22 mouse cellular contexts compared by ENCODE assay signal in the genomic region with DNA sequence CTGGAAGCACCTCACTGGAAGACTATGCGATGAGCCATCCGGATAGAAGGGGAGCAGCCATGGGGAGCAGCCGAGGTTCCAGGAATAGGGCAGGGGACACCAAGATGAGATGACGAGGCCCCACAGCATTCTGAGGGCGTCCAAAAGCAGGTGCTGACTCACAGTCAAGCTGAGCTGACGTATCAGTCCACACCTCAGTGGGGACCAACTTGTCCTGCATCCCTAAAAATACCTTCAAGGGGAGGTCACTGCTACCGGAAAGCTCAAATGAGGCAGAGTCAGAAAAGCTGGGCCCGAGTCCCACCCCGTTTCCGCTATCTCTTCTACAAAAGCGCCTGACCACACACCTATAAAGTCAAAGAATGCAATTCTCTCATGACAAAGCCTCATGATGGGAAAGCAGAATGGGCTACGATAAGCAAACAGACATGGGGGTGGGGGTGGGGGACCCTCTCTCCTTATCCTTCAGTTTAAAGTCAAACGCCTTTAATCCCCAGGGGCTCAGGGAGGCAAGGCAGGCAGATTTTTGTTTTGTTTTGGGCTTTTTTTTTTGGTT. TPM values are rescaled to one million over a fixed set of nuclear protein-coding genes. Genes with fewer than 3 reads are reported as not detected.
A peak's percentile ranks its signal among the peaks of the same experiment; 100 is the strongest.
DNase-seq lines count a peak whose midpoint lies in the region; ATAC-seq and TF ChIP-seq lines count a peak whose summit lies in the region.
"Had no signal": no experiment of that assay in that cellular context is flagged by ENCODE, and none has a peak within 500 bp of the region (broad histone marks: within the 10 kb centered on the region; RNA-seq: fewer than 3 reads in every experiment).

No protein-coding gene starts in this region.

- H3K36me3 ChIP-seq in liver, embryonic 12.5 days = peaks cover 17% of the 10 kb centered on the region
- peaks cover 62% of the 10 kb centered on the region for H3K36me3 ChIP-seq in G1E (replicated peaks)
- no peaks in the 10 kb centered on the region for H3K36me3 ChIP-seq in heart, embryonic 15.5 days
- H3K36me3 ChIP-seq in intestine, embryonic 15.5 days = no peaks in the 10 kb centered on the region
- H3K36me3 ChIP-seq: forebrain, embryonic 15.5 days had no signal

- intact Hi-C loops in heart, postnatal 10 days (cut with DNase I) = no loop called here

- WGBS in liver, embryonic 12.5 days (ENCODE audit: insufficient replicate concordance) = 52% methylated on average over 13 of the region's 13 CpGs
- WGBS in heart, embryonic 15.5 days = 40% methylated on average over 13 of the region's 13 CpGs
- WGBS in intestine, embryonic 15.5 days = 86% methylated on average over 13 of the region's 13 CpGs

- H3K9ac ChIP-seq in liver, embryonic 12.5 days = no peak overlapping the region
- H3K9ac ChIP-seq in heart, embryonic 15.5 days = no peak overlapping the region
- no peak overlapping the region for H3K9ac ChIP-seq in intestine, embryonic 15.5 days
- H3K9ac ChIP-seq: embryonic facial prominence, embryonic 13.5 days; forebrain, embryonic 15.5 days; hindbrain, embryonic 13.5 days had no signal

- peaks cover 76% of the 10 kb centered on the region for H3K4me1 ChIP-seq in liver, embryonic 12.5 days
- H3K4me1 ChIP-seq in G1E (ENCODE audit: insufficient read depth, low read depth, low read length) = peaks cover 78% of the 10 kb centered on the region
- H3K4me1 ChIP-seq in heart, embryonic 15.5 days (replicated peaks) = peaks cover 34% of the 10 kb centered on the region
- H3K4me1 ChIP-seq in intestine, embryonic 15.5 days (replicated peaks) = peaks cover 5% of the 10 kb centered on the region; the same call in 1 of the 2 replicates

- H3K4me3 ChIP-seq in liver, embryonic 12.5 days = no peak overlapping the region
- peak overlapping the region; percentile 58; the same call in 1 of the 2 replicates for H3K4me3 ChIP-seq in G1E (ENCODE audit: low read depth, low read length)
- no peak overlapping the region for H3K4me3 ChIP-seq in heart, embryonic 15.5 days
- no peak overlapping the region for H3K4me3 ChIP-seq in intestine, embryonic 15.5 days (replicated peaks)
- H3K4me3 ChIP-seq: embryonic facial prominence, embryonic 13.5 days; forebrain, embryonic 15.5 days; hindbrain, embryonic 13.5 days; myocyte had no signal

- H3K4me2 ChIP-seq in liver, embryonic 12.5 days = no peak overlapping the region
- H3K4me2 ChIP-seq in heart, embryonic 15.5 days = no peak overlapping the region; the same call in 1 of the 2 replicates
- H3K4me2 ChIP-seq in intestine, embryonic 15.5 days (replicated peaks) = no peak overlapping the region
- H3K4me2 ChIP-seq: embryonic facial prominence, embryonic 13.5 days; forebrain, embryonic 15.5 days; hindbrain, embryonic 13.5 days had no signal

- H3K27ac ChIP-seq in liver, embryonic 12.5 days = no peak overlapping the region
- H3K27ac ChIP-seq in heart, embryonic 15.5 days = peak overlapping the region; percentile 48; the same call in 1 of the 2 replicates
- H3K27ac ChIP-seq in intestine, embryonic 15.5 days = no peak overlapping the region
- H3K27ac ChIP-seq: embryonic facial prominence, embryonic 13.5 days; forebrain, embryonic 15.5 days; hindbrain, embryonic 13.5 days had no signal

- peak; percentile 91 for DNase-seq in heart, adult 11 months
- DNase-seq in heart, postnatal 10 days = no peak
- no peak for DNase-seq in liver
- DNase-seq in G1E (ENCODE audit: low spot score) = no peak
- no peak for DNase-seq in urinary bladder, adult 2 months (ENCODE audit: low spot score)
- DNase-seq: adrenal gland, postnatal 25 days; cerebellum, adult 11-12 months; cerebellum, postnatal 14 days; kidney, postnatal 10 days; layer of hippocampus, postnatal 36 days; lung, adult 18-20 months; lung, postnatal 14 days; midbrain, embryonic 14.5 days; thymus, postnatal 4 days had no signal

- TF ChIP-seq CTCF in G1E (IDR thresholded peaks at IDR 0.05; ENCODE audit: low read depth, low read length) = no peak

- H3K9me3 ChIP-seq in liver, embryonic 12.5 days (replicated peaks) = no peaks in the 10 kb centered on the region
- no peaks in the 10 kb centered on the region for H3K9me3 ChIP-seq in G1E (replicated peaks)
- H3K9me3 ChIP-seq in heart, embryonic 15.5 days (replicated peaks) = no peaks in the 10 kb centered on the region
- no peaks in the 10 kb centered on the region for H3K9me3 ChIP-seq in intestine, embryonic 15.5 days
- H3K9me3 ChIP-seq: embryonic facial prominence, embryonic 13.5 days; forebrain, embryonic 15.5 days; hindbrain, embryonic 13.5 days had no signal

- H3K27me3 ChIP-seq in liver, embryonic 12.5 days (replicated peaks) = no peaks in the 10 kb centered on the region
- no peaks in the 10 kb centered on the region for H3K27me3 ChIP-seq in G1E (ENCODE audit: insufficient read depth, low read length)
- no peaks in the 10 kb centered on the region for H3K27me3 ChIP-seq in heart, embryonic 15.5 days
- no peaks in the 10 kb centered on the region for H3K27me3 ChIP-seq in intestine, embryonic 15.5 days (replicated peaks)
- H3K27me3 ChIP-seq: embryonic facial prominence, embryonic 13.5 days; forebrain, embryonic 15.5 days; hindbrain, embryonic 13.5 days; Patski had no signal

- ATAC-seq in liver, embryonic 12.5 days = 0 out of 2 replicates have a peak, but pooled peaks have one; percentile 15
- no peak for ATAC-seq in G1E (ENCODE audit: extremely low read depth, insufficient number of reproducible peaks, low FRiP score, poor library complexity, severe bottlenecking)
- ATAC-seq in heart, embryonic 15.5 days (replicated peaks; ENCODE audit: insufficient number of reproducible peaks, insufficient read depth, low FRiP score, low read depth) = 0 out of 2 replicates have a peak, but pooled peaks have one; percentile 18
- ATAC-seq in intestine, embryonic 15.5 days = no peak
- ATAC-seq: forebrain, embryonic 15.5 days; Patski had no signal

RNA-seq across cellular contexts. Expression of a gene that starts 5.9 kb away (rescaled TPM):
- total RNA-seq in heart, postnatal 10 days (2021) = 10 to 100 TPM; 55.1 to 56.9 TPM
- polyA plus RNA-seq in liver, embryonic 12.5 days (2016; fragmentation: Nextera tagmentation; extraction: Ambion mirVana) = 102 and 103 TPM in 2 replicates
- total RNA-seq in G1E (2014; fragmentation: Nextera tagmentation) (465 and 522 TPM in 2 replicates), G1E (2017) (182 and 249 TPM in 2 replicates)
- 555 and 575 TPM in 2 replicates for polyA plus RNA-seq in G1E (2012)
- 42.3 and 57.7 TPM in 2 replicates for polyA plus RNA-seq in heart, embryonic 15.5 days (2015; fragmentation: Nextera tagmentation; extraction: Ambion mirVana)
- 49.5 and 52.3 TPM in 2 replicates for polyA plus RNA-seq in intestine, embryonic 15.5 days (2015; fragmentation: Nextera tagmentation; extraction: Ambion mirVana)
- polyA plus RNA-seq in urinary bladder, adult 2 months (2012; rRNA removed) = 12.0 and 19.0 TPM in 2 replicates

RNA-seq across cellular contexts. Expression of a gene that starts 28.9 kb away (rescaled TPM):
- total RNA-seq in heart, postnatal 10 days (2021) = 10 to 100 TPM; 84.6 to 94.3 TPM
- polyA plus RNA-seq in liver, embryonic 12.5 days (2016; fragmentation: Nextera tagmentation; extraction: Ambion mirVana) = 70.7 and 74.2 TPM in 2 replicates
- total RNA-seq in G1E (2014; fragmentation: Nextera tagmentation) (66.0 and 68.2 TPM in 2 replicates), G1E (2017) (104 and 121 TPM in 2 replicates)
- 10.8 and 12.8 TPM in 2 replicates for polyA plus RNA-seq in G1E (2012)
- 77.2 and 81.9 TPM in 2 replicates for polyA plus RNA-seq in heart, embryonic 15.5 days (2015; fragmentation: Nextera tagmentation; extraction: Ambion mirVana)
- polyA plus RNA-seq in intestine, embryonic 15.5 days (2015; fragmentation: Nextera tagmentation; extraction: Ambion mirVana) = 101 and 109 TPM in 2 replicates
- polyA plus RNA-seq in urinary bladder, adult 2 months (2012; rRNA removed) = 120 and 134 TPM in 2 replicates

Comparison
In these comparisons a context has a peak if more than half of its experiments do, and no peak if none do; other contexts are left out.
1. ATAC-seq: peak in liver, embryonic 12.5 days (single experiment) and heart, embryonic 15.5 days (single experiment); none in G1E (single experiment) and intestine, embryonic 15.5 days (single experiment).